ENCODE assay signal across 8 mouse cellular contexts in the genomic region with DNA sequence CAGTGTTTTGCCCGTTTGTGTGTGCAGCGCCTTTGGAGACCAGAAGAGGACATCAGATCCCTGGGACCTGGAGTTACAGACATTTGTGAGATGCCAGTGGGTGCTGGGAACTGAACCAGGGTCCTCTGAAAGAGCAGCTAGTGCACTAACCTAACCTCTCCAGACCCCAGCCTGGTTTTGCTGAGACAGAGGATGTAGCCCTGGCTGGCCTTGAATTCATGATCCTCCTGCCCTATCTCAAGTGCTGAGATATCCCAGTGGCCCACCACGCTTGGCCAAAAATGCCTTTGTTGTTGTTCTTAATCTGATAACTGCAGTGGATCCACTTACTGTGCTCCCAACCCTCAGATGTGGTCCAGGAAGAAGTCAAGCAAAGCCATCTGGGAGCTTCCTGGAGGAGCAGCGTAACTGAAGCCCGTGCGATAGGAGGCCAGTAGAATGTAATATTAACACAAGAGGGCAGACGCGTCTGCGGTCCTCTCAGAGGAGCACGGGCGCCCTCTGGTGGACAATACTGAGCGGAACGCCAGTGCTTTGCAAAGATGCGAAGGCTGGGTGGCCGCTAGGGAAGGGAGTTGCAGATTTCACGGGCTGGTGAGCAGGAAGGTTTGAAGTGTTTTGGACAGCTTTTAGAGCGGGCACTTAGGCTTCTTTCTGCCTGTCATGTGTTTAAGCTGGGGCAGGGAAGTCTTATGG.
DNase-seq lines count a peak whose midpoint lies in the region; ATAC-seq lines count a peak whose summit lies in the region.

No protein-coding gene starts in this region.

- H3K27me3 ChIP-seq in hindbrain, embryonic 14.5 days (ENCODE audit: control insufficient read depth, insufficient read depth, low read length), result no peaks in the 10 kb centered on the region

- H3K4me2 ChIP-seq in hindbrain, embryonic 14.5 days (replicated peaks), result no peak overlapping the region

- 19% methylated on average over 17 of the region's 17 CpGs for WGBS in hindbrain, embryonic 14.5 days

- peak; percentile 97 for DNase-seq in NIH3T3 (ENCODE audit: low read depth)
- DNase-seq in cerebellum, postnatal 14 days, result peak; percentile 95 to 99
- peak; percentile 88 for DNase-seq in frontal cortex, postnatal 25 days (ENCODE audit: low spot score in 2 of 2)
- DNase-seq in hindbrain, embryonic 14.5 days (ENCODE audit: low spot score), result peak; percentile 95
- DNase-seq in layer of hippocampus, postnatal 25 days (ENCODE audit: extremely low spot score in 1 of 2, low spot score in 1 of 2), result peak; percentile 89 to 98
- DNase-seq in lung, postnatal 25 days (ENCODE audit: low spot score), result peak; percentile 91
- peak; percentile 97 for DNase-seq in retina, embryonic 14.5 days (ENCODE audit: low spot score)
- DNase-seq in thymus, postnatal 36 days, result peak; percentile 91 to 92

- peak; percentile 78 for ATAC-seq in hindbrain, embryonic 14.5 days (ENCODE audit: low FRiP score)

- H3K9ac ChIP-seq in hindbrain, embryonic 14.5 days, result no peak overlapping the region

- H3K27ac ChIP-seq in hindbrain, embryonic 14.5 days, result no peak overlapping the region

- no peaks in the 10 kb centered on the region for H3K4me1 ChIP-seq in hindbrain, embryonic 14.5 days (replicated peaks; ENCODE audit: control insufficient read depth, insufficient read depth, low read length)

- no peaks in the 10 kb centered on the region for H3K9me3 ChIP-seq in hindbrain, embryonic 14.5 days (ENCODE audit: control insufficient read depth, low read length)

- H3K4me3 ChIP-seq in hindbrain, embryonic 14.5 days (replicated peaks; ENCODE audit: low read length), result no peak overlapping the region

- H3K36me3 ChIP-seq in hindbrain, embryonic 14.5 days (replicated peaks; ENCODE audit: control insufficient read depth, insufficient read depth), result no peaks in the 10 kb centered on the region
